Mouse (Mus musculus) neural tube, embryonic 11.5 days (tissue): ENCODE results near the gene Usf2. TPM values are rescaled to one million over a fixed set of nuclear protein-coding genes. Genes with fewer than 3 reads are reported as not detected.

Experiments
- ATAC-seq: fragments of 200-750 bp; cut with Nextera tagmentation; 2 replicates; pipeline ENCODE4 v1.8.0; 2017; ENCODE audit warnings: moderate number of reproducible peaks, mild to moderate bottlenecking, moderate TSS enrichment, moderate library complexity; ENCODE audit not compliant: insufficient read depth, low FRiP score, low TSS enrichment
- DNase-seq: peaks from one replicate; pipeline ENCODE4 v3.0.0-alpha.2; 2015; ENCODE audit warnings: low spot score
- H3K27ac ChIP-seq: fragments of 300-500 bp; sonication (generic); 2 replicates; pipeline ENCODE4 v1.5.1; 2014; ENCODE audit warnings: low read depth, mild to moderate bottlenecking, low read length
- H3K27me3 ChIP-seq: fragments of 300-500 bp; sonication (generic); 2 replicates; pipeline ENCODE4 v1.6.1; 2014; ENCODE audit warnings: mild to moderate bottlenecking, low read length, mixed read lengths; ENCODE audit not compliant: control insufficient read depth, insufficient read depth
- H3K36me3 ChIP-seq: fragments of 300-500 bp; sonication (generic); 2 replicates; pipeline ENCODE4 v1.6.1; 2014; ENCODE audit warnings: mild to moderate bottlenecking, low read length, moderate library complexity, mixed read lengths; ENCODE audit not compliant: control insufficient read depth, insufficient read depth
- H3K4me1 ChIP-seq: fragments of 300-500 bp; sonication (generic); 2 replicates; pipeline ENCODE4 v1.6.1; 2014; ENCODE audit warnings: low read length, mixed read lengths; ENCODE audit not compliant: control insufficient read depth, insufficient read depth
- H3K4me2 ChIP-seq: fragments of 300-500 bp; sonication (generic); 2 replicates; pipeline ENCODE4 v1.6.1; 2014; ENCODE audit warnings: low read depth, mild to moderate bottlenecking, moderate library complexity
- H3K4me3 ChIP-seq: fragments of 300-500 bp; sonication (generic); 2 replicates; pipeline ENCODE4 v1.5.1; 2014; ENCODE audit warnings: low read depth, low read length
- H3K9ac ChIP-seq: fragments of 300-500 bp; sonication (generic); 2 replicates; pipeline ENCODE4 v1.6.1; 2014; ENCODE audit warnings: mild to moderate bottlenecking, low read length
- H3K9me3 ChIP-seq: fragments of 300-500 bp; sonication (generic); 2 replicates; pipeline ENCODE4 v1.6.1; 2016; ENCODE audit warnings: low read length; ENCODE audit not compliant: control insufficient read depth
- WGBS: fragments of 180-500 bp; shearing (Covaris S2); extraction: QIAGEN DNeasy Blood & Tissue Kit; methylation state at CpG from one replicate; pipeline ENCODE4 v1.1.7; 2014; 5-methylcytosine and 5-hydroxymethylcytosine counted together
- polyA plus RNA-seq: library from polyadenylated mRNA; unstranded; fragments of >200 nt; fragmentation: Nextera tagmentation; extraction: Ambion mirVana; gene quantifications from 2 replicates; pipeline ENCODE4 v1.2.1, GENCODE M21; 2014

The Usf2 gene
- polyA plus RNA-seq, 1 experiment from 2014 or later: 27.9 TPM

DNA sequence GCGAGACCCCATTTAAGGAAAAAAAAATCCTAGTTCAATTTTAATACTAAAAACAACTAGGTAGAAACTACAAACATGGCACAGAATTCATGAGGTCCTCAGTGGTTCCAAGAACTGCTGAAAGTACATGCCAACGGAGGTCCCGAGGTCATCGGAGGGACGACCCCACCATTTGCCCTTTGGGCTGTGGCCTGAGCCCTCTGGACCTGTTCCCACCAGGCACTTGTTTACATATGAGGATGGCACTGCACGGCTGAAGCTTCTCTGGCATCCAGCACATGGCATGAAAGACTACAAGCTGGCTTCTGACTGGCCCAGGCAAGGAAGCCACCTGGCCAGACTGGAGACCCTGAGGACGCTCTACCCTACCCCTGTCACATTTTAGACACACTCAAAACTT lies 7.8 kb upstream of the Usf2 start:
- H3K4me1 ChIP-seq: no peaks in the 10 kb centered on the region
- H3K27me3 ChIP-seq: no peaks in the 10 kb centered on the region
- WGBS: 89% methylated on average over 7 of the region's 7 CpGs
- no peak overlapping the region for H3K4me3 ChIP-seq
- no peak overlapping the region for H3K4me2 ChIP-seq
- no peaks in the 10 kb centered on the region; the same call in 1 of the 2 replicates for H3K36me3 ChIP-seq
- no peaks in the 10 kb centered on the region for H3K9me3 ChIP-seq
- DNase-seq (no peak), ATAC-seq (no peak)
- H3K27ac ChIP-seq: no peak overlapping the region
- H3K9ac ChIP-seq: no peak overlapping the region

DNA sequence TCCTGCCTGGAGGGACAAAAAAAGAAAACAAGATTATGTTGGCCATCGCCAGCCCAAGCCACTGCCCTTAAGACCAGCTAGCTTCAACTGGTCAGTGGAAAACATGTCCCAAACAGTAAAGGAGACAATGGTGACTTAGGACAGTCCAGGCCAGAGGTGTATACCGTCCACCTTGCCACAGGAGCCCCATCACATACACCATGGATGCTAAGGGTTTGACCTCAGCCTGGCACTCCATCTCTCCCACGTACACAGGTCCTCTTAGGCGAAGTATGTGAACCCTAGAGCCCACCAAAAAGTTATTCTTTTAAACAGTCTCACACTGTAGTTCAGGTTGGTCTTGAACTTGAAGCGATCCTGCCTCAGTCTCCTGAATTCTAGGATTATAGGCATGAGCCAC lies 6.3 kb upstream of the Usf2 start:
- peaks cover 7% of the 10 kb centered on the region; the same call in 1 of the 2 replicates for H3K4me1 ChIP-seq
- ATAC-seq: no peak
- DNase-seq: no peak
- no peaks in the 10 kb centered on the region; the same call in 1 of the 2 replicates for H3K36me3 ChIP-seq
- WGBS: 87% methylated on average over 5 of the region's 5 CpGs
- no peaks in the 10 kb centered on the region for H3K27me3 ChIP-seq
- no peak overlapping the region for H3K4me3 ChIP-seq
- H3K9me3 ChIP-seq: no peaks in the 10 kb centered on the region
- no peak overlapping the region for H3K4me2 ChIP-seq
- no peak overlapping the region for H3K27ac ChIP-seq
- no peak overlapping the region for H3K9ac ChIP-seq

DNA sequence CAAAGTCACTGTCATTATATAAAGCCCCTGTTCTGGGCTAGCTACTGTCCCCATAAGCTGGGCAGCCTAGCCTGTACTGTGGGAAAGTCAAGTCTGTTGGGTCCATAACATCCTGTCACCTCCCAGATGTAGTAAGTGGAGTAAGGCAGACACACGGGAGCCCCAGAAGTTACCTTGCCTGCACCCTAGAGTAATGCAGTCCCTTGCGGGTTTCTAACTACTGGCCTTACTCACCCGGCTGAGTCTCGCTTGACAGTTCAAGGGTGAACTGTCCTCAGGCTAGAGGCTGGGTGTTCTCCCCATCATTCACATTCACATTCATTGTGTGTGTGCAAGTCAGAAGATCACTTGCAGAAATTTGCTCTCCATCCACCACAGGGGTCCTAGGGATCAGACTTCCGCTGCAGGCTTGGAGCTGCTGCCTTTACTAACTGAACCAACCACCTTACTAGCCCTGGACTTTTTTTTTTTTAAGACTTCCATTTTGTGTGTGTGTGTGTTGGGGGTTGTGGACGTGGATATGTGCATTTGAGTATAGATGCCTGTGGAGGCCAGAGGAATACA lies 3.3 kb upstream of the Usf2 start:
- Histone ChIP-seq H3K9me3 (no peaks in the 10 kb centered on the region), H3K36me3 (no peaks in the 10 kb centered on the region; the same call in 1 of the 2 replicates), H3K4me2 (no peak overlapping the region), H3K4me3 (no peak overlapping the region), H3K27ac (no peak overlapping the region), H3K27me3 (no peaks in the 10 kb centered on the region), H3K4me1 (peaks cover 12% of the 10 kb centered on the region; the same call in 1 of the 2 replicates), H3K9ac (no peak overlapping the region)
- no peak for ATAC-seq
- 85% methylated on average over 6 of the region's 6 CpGs for WGBS
- DNase-seq: no peak

GRCm38 (mm10) chr7:30958866-30959487 lies 2.4 kb upstream of the Usf2 start:
- WGBS: 97% methylated on average over 9 of the region's 9 CpGs
- peaks cover 3% of the 10 kb centered on the region for H3K36me3 ChIP-seq
- no peak overlapping the region for H3K9ac ChIP-seq
- no peak for DNase-seq
- no peak overlapping the region for H3K4me3 ChIP-seq
- H3K9me3 ChIP-seq: no peaks in the 10 kb centered on the region
- no peak overlapping the region for H3K27ac ChIP-seq
- no peak for ATAC-seq
- H3K4me1 ChIP-seq: peaks cover 12% of the 10 kb centered on the region; the same call in 1 of the 2 replicates
- no peaks in the 10 kb centered on the region for H3K27me3 ChIP-seq
- no peak overlapping the region for H3K4me2 ChIP-seq

DNA sequence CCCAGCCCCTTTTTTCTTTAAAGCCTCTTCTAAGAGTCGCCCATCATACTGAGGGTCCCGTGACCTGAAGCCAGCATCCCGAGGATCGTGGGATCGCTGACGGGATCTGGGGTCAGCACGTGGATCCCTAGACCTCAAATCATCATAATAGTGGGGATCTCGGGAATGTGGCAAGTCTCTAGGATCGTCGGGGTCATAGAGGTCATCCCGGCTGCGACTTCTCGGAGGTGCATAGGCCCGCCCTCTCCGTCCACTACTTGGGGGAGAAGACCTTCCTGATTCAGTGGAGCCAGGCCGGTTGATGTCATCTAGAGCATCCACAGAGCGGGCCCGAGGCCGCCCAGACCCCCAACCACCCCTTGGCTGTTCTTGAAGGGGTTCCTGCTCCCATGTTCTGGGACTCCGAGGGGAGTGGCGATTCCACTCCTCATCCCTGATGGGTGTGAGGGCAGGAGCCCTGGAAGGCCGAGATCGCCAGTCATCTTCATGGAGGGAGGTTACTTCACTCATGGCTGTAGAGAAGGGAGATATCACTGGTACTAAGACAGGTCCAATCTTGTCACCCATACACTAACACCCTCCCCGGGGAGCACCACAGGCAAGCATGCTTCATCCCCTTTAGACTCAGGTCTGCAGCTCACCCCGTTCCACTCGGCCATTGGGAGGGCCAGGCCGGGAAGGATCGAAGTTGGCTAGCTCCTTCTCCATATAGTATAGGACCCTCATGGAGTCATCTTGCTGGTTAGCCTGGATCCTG lies 1.7 kb upstream of the Usf2 start:
- peak overlapping the region; percentile 93 for H3K9ac ChIP-seq
- H3K36me3 ChIP-seq: peaks cover 3% of the 10 kb centered on the region
- H3K4me2 ChIP-seq: peak overlapping the region; percentile 60
- ATAC-seq (no peak), DNase-seq (no peak)
- WGBS: 70% methylated on average over 28 of the region's 28 CpGs
- H3K4me1 ChIP-seq: peaks cover 12% of the 10 kb centered on the region; the same call in 1 of the 2 replicates
- no peaks in the 10 kb centered on the region for H3K27me3 ChIP-seq
- peak overlapping the region; percentile 97; the same call in 1 of the 2 replicates for H3K27ac ChIP-seq
- peak overlapping the region; percentile 99 for H3K4me3 ChIP-seq
- H3K9me3 ChIP-seq: no peaks in the 10 kb centered on the region

GRCm38 (mm10) chr7:30957367-30957783 lies 772 bp upstream of the Usf2 start:
- Histone ChIP-seq H3K9ac (peak overlapping the region; percentile 93), H3K27me3 (no peaks in the 10 kb centered on the region), H3K4me2 (peak overlapping the region; percentile 60), H3K4me3 (peak overlapping the region; percentile 99), H3K9me3 (no peaks in the 10 kb centered on the region), H3K4me1 (peaks cover 12% of the 10 kb centered on the region; the same call in 1 of the 2 replicates), H3K27ac (peak overlapping the region; percentile 97), H3K36me3 (peaks cover 9% of the 10 kb centered on the region)
- peak; percentile 92 for DNase-seq
- 0% methylated on average over 43 of the region's 43 CpGs for WGBS
- ATAC-seq: peak; percentile 42

GRCm38 (mm10) chr7:30956357-30956751 lies 249 bp downstream of the Usf2 start:
- DNase-seq (no peak), ATAC-seq (peak; percentile 48)
- 0% methylated on average over 24 of the region's 49 CpGs for WGBS
- H3K4me1 ChIP-seq: peaks cover 12% of the 10 kb centered on the region; the same call in 1 of the 2 replicates
- H3K4me2 ChIP-seq: peak overlapping the region; percentile 72
- H3K9me3 ChIP-seq: no peaks in the 10 kb centered on the region
- H3K36me3 ChIP-seq: peaks cover 13% of the 10 kb centered on the region
- H3K9ac ChIP-seq: peak overlapping the region; percentile 93
- peak overlapping the region; percentile 97 for H3K27ac ChIP-seq
- H3K27me3 ChIP-seq: no peaks in the 10 kb centered on the region
- peak overlapping the region; percentile 99 for H3K4me3 ChIP-seq

DNA sequence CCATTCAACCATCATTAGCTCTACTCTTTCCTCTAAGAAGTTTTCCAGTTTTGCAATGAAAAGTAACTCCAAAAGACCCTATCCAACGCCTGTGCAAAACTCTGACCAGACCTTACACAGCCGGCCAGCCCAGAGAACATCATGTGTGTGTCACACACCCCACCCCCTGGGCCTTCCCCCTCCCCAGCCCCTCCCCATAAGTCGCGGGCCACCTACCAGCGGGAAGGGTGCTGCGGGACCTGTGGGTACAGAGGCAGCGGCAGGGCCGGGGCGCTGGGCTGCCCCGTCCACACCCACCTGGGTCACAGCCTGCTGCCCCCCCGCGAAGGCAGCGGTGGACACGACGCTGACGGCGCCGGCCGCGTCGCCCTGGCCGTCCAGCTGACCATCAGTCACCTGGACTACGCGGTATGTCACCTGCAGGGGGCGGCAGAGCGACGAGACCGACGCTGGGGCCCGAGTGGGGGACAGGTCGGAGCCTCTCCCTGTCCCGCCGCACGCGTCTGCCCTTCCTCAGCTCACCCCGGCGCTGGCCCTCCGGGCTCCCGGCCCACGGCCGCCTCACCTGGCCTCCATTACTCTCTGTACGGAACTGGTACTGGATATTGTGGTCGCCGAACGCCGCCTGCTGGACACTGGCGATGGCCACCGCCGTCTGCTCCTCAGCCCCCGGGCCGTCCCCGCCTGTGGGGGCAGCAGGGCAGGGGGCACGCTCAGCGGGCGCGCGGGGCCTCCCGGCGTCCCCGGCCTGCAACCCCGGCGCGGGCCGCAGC lies 833 bp downstream of the Usf2 start:
- Histone ChIP-seq H3K4me2 (peak overlapping the region; percentile 72), H3K9me3 (no peaks in the 10 kb centered on the region), H3K27me3 (no peaks in the 10 kb centered on the region), H3K4me3 (peak overlapping the region; percentile 99), H3K27ac (peak overlapping the region; percentile 97), H3K4me1 (peaks cover 12% of the 10 kb centered on the region; the same call in 1 of the 2 replicates), H3K36me3 (peaks cover 13% of the 10 kb centered on the region), H3K9ac (peak overlapping the region; percentile 93)
- WGBS: under 1% methylated on average over 51 of the region's 64 CpGs
- DNase-seq (peak; percentile 90), ATAC-seq (peak; percentile 79)
